Mouse (Mus musculus): ENCODE measurements around the gene Cmtm7. TPM values are rescaled to one million over a fixed set of nuclear protein-coding genes. Genes with fewer than 3 reads are reported as not detected.

Gene Cmtm7
- polyA plus RNA-seq, 1 experiment from 2014 or later, result 103 TPM

DNA sequence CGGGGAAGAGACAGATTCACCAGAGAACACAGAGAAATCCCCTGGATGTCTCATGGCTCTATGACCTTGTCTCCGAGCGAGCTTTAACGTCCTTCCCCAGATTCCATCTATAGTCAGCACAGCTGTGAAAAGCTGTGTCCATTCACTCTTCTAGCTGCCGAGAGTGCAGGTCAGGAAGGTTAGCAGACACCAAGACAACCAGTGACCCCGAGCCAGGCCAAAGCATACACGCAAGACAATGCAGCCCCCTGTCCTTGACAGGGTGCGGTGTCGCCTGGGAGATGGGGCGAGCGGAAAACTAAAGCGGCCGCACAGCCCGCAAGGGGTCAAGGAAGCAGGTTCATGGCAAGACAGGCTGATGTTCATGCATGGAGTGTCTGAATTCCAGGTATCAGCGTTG is 19.6 kb upstream of the Cmtm7 start:
- H3K4me3 ChIP-seq (ENCODE audit: low read depth, low read length), result no peak overlapping the region
- no peak overlapping the region for H3K27ac ChIP-seq (replicated peaks; ENCODE audit: low read depth, low read length)
- DNase-seq (ENCODE audit: low spot score) (no peak), ATAC-seq (ENCODE audit: low read depth) (no peak)
- no peak overlapping the region for H3K9ac ChIP-seq (ENCODE audit: low read depth, low read length)
- WGBS, result 36% methylated on average over 15 of the region's 15 CpGs
- H3K9me3 ChIP-seq (ENCODE audit: control insufficient read depth, low read length), result no peaks in the 10 kb centered on the region
- no peaks in the 10 kb centered on the region for H3K36me3 ChIP-seq (ENCODE audit: control insufficient read depth, insufficient read depth, low read length)
- no peaks in the 10 kb centered on the region for H3K27me3 ChIP-seq (replicated peaks; ENCODE audit: control insufficient read depth, insufficient read depth, low read length)
- peaks cover 4% of the 10 kb centered on the region; the same call in 1 of the 2 replicates for H3K4me1 ChIP-seq (ENCODE audit: control insufficient read depth, insufficient read depth, low read length)
- H3K4me2 ChIP-seq (ENCODE audit: low read depth, low read length), result no peak overlapping the region

DNA sequence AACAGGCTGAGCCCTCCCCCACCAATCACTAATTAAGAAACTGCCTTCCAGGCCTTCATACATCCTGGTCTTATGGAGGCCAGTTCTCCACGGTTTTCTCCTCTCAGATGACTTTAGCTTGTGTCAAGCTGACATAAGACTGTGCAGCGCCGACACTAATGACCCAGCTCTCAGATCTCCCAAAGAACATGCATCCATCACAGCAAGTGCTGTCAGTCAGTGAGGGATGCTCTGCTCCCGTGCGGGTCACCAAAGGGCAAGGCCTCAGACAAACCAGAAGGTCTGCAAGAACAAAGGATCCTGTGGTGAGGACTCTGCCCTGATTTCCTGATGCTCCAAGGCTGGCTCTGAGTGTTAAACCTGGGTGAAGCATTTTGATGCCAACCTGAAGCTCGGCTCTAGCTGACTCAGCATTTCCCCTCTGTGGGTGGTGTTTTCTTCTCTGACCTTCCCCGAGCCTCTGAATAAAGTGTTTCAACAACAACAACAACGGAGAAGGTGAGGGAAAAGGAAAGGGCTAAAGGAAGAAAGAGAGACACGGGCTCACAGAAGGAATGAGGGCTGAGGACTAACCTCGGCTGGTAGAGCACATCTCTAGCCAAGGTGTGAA is 17.9 kb upstream of the Cmtm7 start:
- no peaks in the 10 kb centered on the region for H3K27me3 ChIP-seq (replicated peaks; ENCODE audit: control insufficient read depth, insufficient read depth, low read length)
- ATAC-seq (ENCODE audit: low read depth) (no peak), DNase-seq (ENCODE audit: low spot score) (no peak)
- no peaks in the 10 kb centered on the region for H3K4me1 ChIP-seq (ENCODE audit: control insufficient read depth, insufficient read depth, low read length)
- 37% methylated on average over 10 of the region's 10 CpGs for WGBS
- no peak overlapping the region for H3K27ac ChIP-seq (replicated peaks; ENCODE audit: low read depth, low read length)
- H3K9me3 ChIP-seq (ENCODE audit: control insufficient read depth, low read length), result no peaks in the 10 kb centered on the region
- H3K4me2 ChIP-seq (ENCODE audit: low read depth, low read length), result no peak overlapping the region
- no peaks in the 10 kb centered on the region for H3K36me3 ChIP-seq (ENCODE audit: control insufficient read depth, insufficient read depth, low read length)
- no peak overlapping the region for H3K9ac ChIP-seq (ENCODE audit: low read depth, low read length)
- H3K4me3 ChIP-seq (ENCODE audit: low read depth, low read length), result no peak overlapping the region

DNA sequence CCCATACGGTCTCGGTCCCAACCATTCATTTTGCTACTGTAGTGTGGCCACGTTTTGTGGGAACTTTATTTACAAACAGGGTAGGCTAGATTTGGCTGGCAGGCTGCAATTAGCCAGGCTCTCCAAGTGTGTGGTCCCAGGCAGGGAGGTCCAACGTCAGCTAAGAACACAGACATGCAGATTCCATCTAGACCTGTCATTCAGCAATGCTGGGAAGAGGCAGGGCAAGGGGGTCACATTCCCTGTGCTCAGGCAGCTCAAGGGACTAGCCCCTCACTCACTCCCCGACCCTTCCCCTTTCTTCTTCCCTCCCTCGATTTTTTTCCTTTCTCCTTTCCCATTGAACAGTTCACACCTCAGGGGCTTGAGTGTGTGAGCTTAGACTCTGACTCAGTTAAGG is 17.2 kb upstream of the Cmtm7 start:
- no peak overlapping the region for H3K9ac ChIP-seq (ENCODE audit: low read depth, low read length)
- 32% methylated on average over 6 of the region's 6 CpGs for WGBS
- no peak overlapping the region for H3K27ac ChIP-seq (replicated peaks; ENCODE audit: low read depth, low read length)
- no peaks in the 10 kb centered on the region for H3K9me3 ChIP-seq (ENCODE audit: control insufficient read depth, low read length)
- no peaks in the 10 kb centered on the region for H3K36me3 ChIP-seq (ENCODE audit: control insufficient read depth, insufficient read depth, low read length)
- ATAC-seq (ENCODE audit: low read depth) (peak; percentile 37; the same call in 1 of the 2 replicates), DNase-seq (ENCODE audit: low spot score) (peak; percentile 57)
- H3K27me3 ChIP-seq (replicated peaks; ENCODE audit: control insufficient read depth, insufficient read depth, low read length), result no peaks in the 10 kb centered on the region
- H3K4me2 ChIP-seq (ENCODE audit: low read depth, low read length), result no peak overlapping the region
- no peaks in the 10 kb centered on the region for H3K4me1 ChIP-seq (ENCODE audit: control insufficient read depth, insufficient read depth, low read length)
- no peak overlapping the region for H3K4me3 ChIP-seq (ENCODE audit: low read depth, low read length)

DNA sequence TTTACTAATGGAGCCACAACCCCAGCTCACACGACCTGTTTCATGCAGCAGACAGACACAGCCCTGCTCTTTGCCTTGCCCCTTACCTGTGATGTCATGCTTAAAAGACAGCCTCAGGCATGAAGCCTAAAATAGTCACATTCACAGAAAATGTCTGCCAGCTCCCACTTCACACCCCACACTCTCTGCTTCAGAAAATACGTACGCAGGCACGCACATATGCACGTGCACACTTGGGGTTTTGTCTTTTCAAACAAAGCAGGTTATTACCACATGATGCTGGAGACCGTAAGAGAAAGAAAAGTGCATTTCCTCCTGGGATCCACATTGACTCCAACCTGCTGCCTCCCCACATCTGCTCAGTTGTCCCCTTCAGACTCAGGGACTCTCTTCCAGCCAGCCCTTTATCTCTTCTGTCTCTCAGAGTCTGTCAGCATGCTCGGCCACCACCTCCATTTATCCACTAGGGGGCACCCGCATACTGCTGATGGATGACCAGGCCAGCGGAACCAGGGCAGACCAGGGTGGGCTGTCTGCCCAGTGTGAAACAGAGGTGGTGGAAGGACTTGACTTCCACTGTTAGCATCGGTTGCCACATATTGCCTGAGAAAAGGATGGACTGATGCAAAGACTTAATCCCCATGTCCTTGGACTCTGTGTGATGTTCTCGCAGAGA is 15.8 kb upstream of the Cmtm7 start:
- Histone ChIP-seq H3K4me2 (ENCODE audit: low read depth, low read length) (no peak overlapping the region), H3K36me3 (ENCODE audit: control insufficient read depth, insufficient read depth, low read length) (no peaks in the 10 kb centered on the region), H3K27me3 (replicated peaks; ENCODE audit: control insufficient read depth, insufficient read depth, low read length) (no peaks in the 10 kb centered on the region), H3K4me3 (ENCODE audit: low read depth, low read length) (no peak overlapping the region), H3K4me1 (ENCODE audit: control insufficient read depth, insufficient read depth, low read length) (no peaks in the 10 kb centered on the region), H3K27ac (replicated peaks; ENCODE audit: low read depth, low read length) (no peak overlapping the region), H3K9ac (ENCODE audit: low read depth, low read length) (no peak overlapping the region; the same call in 1 of the 2 replicates), H3K9me3 (ENCODE audit: control insufficient read depth, low read length) (no peaks in the 10 kb centered on the region)
- ATAC-seq (ENCODE audit: low read depth), result peak; percentile 82
- DNase-seq (ENCODE audit: low spot score), result peak; percentile 87
- WGBS, result 52% methylated on average over 11 of the region's 11 CpGs

DNA sequence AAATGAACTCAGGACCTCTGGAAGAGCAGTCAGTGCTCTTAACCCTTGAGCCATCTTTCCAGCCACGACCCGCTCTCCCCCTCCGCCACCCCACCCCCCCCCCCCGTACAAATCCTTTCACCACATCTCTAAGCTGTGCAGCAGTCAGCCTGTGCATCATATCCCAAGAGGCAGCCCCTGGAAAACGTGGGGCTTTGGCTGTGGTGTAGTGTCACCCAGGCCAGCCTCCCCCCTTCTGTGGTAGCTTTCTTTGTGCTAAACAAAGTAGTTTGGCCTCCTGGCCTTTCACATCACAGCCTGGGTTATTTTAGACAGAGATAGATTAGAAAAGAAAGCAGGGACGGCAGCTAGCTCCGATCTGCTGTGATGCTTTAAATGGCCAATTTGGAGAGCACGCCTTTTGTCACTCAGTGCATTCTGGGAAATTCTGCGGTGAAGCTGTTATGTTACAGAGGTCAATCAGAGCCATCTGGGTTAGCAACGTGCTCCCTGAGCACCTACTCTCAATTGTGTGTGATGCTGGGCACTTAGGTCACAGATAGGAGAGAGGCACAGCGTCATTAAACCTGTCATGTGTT is 14.9 kb upstream of the Cmtm7 start:
- H3K27me3 ChIP-seq (replicated peaks; ENCODE audit: control insufficient read depth, insufficient read depth, low read length), result no peaks in the 10 kb centered on the region
- H3K36me3 ChIP-seq (ENCODE audit: control insufficient read depth, insufficient read depth, low read length), result no peaks in the 10 kb centered on the region
- 34% methylated on average over 11 of the region's 11 CpGs for WGBS
- no peaks in the 10 kb centered on the region for H3K4me1 ChIP-seq (ENCODE audit: control insufficient read depth, insufficient read depth, low read length)
- no peaks in the 10 kb centered on the region for H3K9me3 ChIP-seq (ENCODE audit: control insufficient read depth, low read length)
- H3K27ac ChIP-seq (replicated peaks; ENCODE audit: low read depth, low read length), result no peak overlapping the region
- no peak overlapping the region for H3K4me3 ChIP-seq (ENCODE audit: low read depth, low read length)
- no peak for ATAC-seq (ENCODE audit: low read depth)
- no peak overlapping the region for H3K4me2 ChIP-seq (ENCODE audit: low read depth, low read length)
- no peak overlapping the region for H3K9ac ChIP-seq (ENCODE audit: low read depth, low read length)
- no peak for DNase-seq (ENCODE audit: low spot score)

DNA sequence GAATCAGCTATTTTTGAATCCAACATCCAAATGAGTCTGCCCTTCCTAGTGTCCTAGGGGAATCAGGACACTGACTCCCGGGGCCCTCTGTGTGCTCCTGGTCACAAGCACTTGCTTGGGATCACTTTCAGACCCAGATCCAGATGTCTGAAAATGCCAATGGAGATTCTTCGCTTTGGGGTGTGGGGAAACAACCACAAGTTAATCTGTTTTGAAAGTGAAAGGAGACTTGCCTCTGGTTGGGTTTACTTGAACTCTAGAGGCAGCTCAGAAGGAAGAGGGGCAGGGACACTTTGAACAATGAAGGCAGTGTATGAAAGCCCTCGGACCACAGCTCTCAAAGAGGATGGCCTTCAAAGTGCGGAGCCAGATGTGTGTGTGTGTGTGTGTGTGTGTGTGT is 12.8 kb upstream of the Cmtm7 start:
- H3K4me3 ChIP-seq (ENCODE audit: low read depth, low read length), result no peak overlapping the region
- no peak for DNase-seq (ENCODE audit: low spot score)
- 42% methylated on average over 4 of the region's 4 CpGs for WGBS
- no peaks in the 10 kb centered on the region for H3K36me3 ChIP-seq (ENCODE audit: control insufficient read depth, insufficient read depth, low read length)
- ATAC-seq (ENCODE audit: low read depth), result no peak
- H3K4me1 ChIP-seq (ENCODE audit: control insufficient read depth, insufficient read depth, low read length), result no peaks in the 10 kb centered on the region
- no peak overlapping the region for H3K9ac ChIP-seq (ENCODE audit: low read depth, low read length)
- H3K27ac ChIP-seq (replicated peaks; ENCODE audit: low read depth, low read length), result no peak overlapping the region
- no peaks in the 10 kb centered on the region for H3K9me3 ChIP-seq (ENCODE audit: control insufficient read depth, low read length)
- no peak overlapping the region for H3K4me2 ChIP-seq (ENCODE audit: low read depth, low read length)
- no peaks in the 10 kb centered on the region for H3K27me3 ChIP-seq (replicated peaks; ENCODE audit: control insufficient read depth, insufficient read depth, low read length)

DNA sequence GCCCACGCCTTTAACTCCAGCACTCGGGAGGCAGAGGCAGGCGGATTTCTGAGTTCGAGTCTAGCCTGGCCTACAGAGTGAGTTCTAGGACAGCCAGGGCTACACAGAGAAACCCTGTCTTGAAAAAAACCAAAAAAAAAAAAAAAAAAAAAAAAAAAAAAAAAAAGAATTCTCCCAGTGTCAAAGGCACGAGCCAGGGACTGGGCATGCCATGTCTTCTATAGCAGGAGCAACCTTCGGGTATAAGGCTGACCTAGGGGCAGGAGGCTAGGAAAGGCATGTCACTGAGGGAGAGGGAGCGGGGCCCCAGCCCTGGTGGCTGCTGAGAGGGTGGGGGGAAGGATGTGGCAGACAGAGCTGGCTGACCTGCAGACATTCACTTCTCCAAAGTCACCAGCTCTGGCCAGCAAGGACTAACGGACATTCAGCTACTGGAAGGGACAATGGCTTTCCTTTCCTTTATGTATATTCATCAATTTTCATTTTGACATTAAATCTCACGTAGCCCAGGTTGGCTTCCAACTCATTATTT is 12.2 kb upstream of the Cmtm7 start:
- no peaks in the 10 kb centered on the region for H3K4me1 ChIP-seq (ENCODE audit: control insufficient read depth, insufficient read depth, low read length)
- DNase-seq (ENCODE audit: low spot score) (no peak), ATAC-seq (ENCODE audit: low read depth) (no peak)
- no peaks in the 10 kb centered on the region for H3K9me3 ChIP-seq (ENCODE audit: control insufficient read depth, low read length)
- no peak overlapping the region for H3K4me2 ChIP-seq (ENCODE audit: low read depth, low read length)
- WGBS, result 87% methylated on average over 9 of the region's 9 CpGs
- no peak overlapping the region for H3K4me3 ChIP-seq (ENCODE audit: low read depth, low read length)
- H3K36me3 ChIP-seq (ENCODE audit: control insufficient read depth, insufficient read depth, low read length), result no peaks in the 10 kb centered on the region
- no peaks in the 10 kb centered on the region for H3K27me3 ChIP-seq (replicated peaks; ENCODE audit: control insufficient read depth, insufficient read depth, low read length)
- no peak overlapping the region for H3K27ac ChIP-seq (replicated peaks; ENCODE audit: low read depth, low read length)
- no peak overlapping the region for H3K9ac ChIP-seq (ENCODE audit: low read depth, low read length)

DNA sequence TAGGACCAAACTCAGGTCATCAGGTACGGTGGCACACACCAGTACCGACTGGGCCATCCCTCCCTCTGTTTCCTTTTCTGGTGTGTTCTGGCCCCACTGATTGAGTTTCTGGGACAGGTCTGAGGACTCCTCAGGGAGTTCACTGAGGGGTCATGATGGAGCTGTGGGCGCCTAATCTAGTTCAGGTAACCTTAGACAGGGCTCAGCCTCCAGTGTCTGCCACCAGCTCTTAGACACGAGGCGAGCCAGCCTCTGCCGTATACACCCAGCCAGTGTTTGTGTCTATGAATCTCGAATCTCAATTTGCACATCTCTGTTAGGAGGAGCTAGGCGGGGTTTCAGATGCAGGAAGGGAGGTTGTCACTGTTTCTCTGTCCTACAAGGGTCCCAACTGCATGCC is 8.3 kb upstream of the Cmtm7 start:
- 67% methylated on average over 8 of the region's 8 CpGs for WGBS
- H3K36me3 ChIP-seq (ENCODE audit: control insufficient read depth, insufficient read depth, low read length), result no peaks in the 10 kb centered on the region
- H3K9me3 ChIP-seq (ENCODE audit: control insufficient read depth, low read length), result no peaks in the 10 kb centered on the region
- H3K27me3 ChIP-seq (replicated peaks; ENCODE audit: control insufficient read depth, insufficient read depth, low read length), result no peaks in the 10 kb centered on the region
- H3K4me3 ChIP-seq (ENCODE audit: low read depth, low read length), result no peak overlapping the region
- ATAC-seq (ENCODE audit: low read depth) (peak; percentile 53; the same call in 1 of the 2 replicates), DNase-seq (ENCODE audit: low spot score) (no peak)
- no peak overlapping the region for H3K9ac ChIP-seq (ENCODE audit: low read depth, low read length)
- no peak overlapping the region for H3K27ac ChIP-seq (replicated peaks; ENCODE audit: low read depth, low read length)
- peaks cover 5% of the 10 kb centered on the region; the same call in 1 of the 2 replicates for H3K4me1 ChIP-seq (ENCODE audit: control insufficient read depth, insufficient read depth, low read length)
- no peak overlapping the region for H3K4me2 ChIP-seq (ENCODE audit: low read depth, low read length)
